Mouse (Mus musculus) frontal cortex, postnatal 10 days (tissue): ENCODE data around the gene Glrx3.
A peak's percentile ranks its signal among the peaks of the same experiment; 100 is the strongest.
"Not testable (repeated sequence)": the region's sequence is repeated elsewhere in the genome, so short reads cannot be mapped to it uniquely, and the experiment has no call there.

Source experiments
- DNase-seq, 2 experiments: peaks; one replicate each; pipeline ENCODE4 v3.0.0; 2022; ENCODE audit warnings: low spot score in 2 of 2, mixed read lengths in 1 of 2

Glrx3 gene

GRCm38 (mm10) chr7:137437440-137438178, at the start of gene Glrx3:
Glrx3 (plus strand) TSS chr7:137437614.
- peak; percentile 89 to 92 for DNase-seq

- DNase-seq: no peak
Measured at GRCm38 (mm10) chr7:137387863-137388262, 49.6 kb upstream of the Glrx3 start.

- no peak for DNase-seq
Measured at GRCm38 (mm10) chr7:137395421-137395820, 42.0 kb upstream of the Glrx3 start.

GRCm38 (mm10) chr7:137397361-137397910, 40.0 kb upstream of the Glrx3 start:
- DNase-seq: no peak

DNA sequence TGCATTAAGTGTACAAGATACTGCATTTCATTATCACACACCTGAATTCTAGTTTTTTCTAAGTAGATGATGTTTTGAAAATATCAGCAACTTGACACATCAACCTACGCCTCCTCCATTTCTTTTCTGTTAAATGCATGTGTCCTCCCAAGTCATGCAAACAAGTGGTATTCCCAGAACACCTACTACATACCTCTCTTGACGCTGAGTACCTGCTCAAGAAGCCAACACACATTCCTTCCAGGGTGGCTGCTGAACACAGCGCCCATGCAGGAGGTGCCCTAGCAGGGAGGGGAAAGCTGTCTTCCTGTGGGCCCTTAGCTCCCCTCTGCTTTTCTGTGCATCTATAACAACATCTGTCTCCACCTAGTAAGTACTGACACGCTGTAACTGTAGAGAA, 38.4 kb upstream of the Glrx3 start:
- no peak for DNase-seq

- no peak for DNase-seq
Measured at GRCm38 (mm10) chr7:137404146-137404545, 33.3 kb upstream of the Glrx3 start.

DNA sequence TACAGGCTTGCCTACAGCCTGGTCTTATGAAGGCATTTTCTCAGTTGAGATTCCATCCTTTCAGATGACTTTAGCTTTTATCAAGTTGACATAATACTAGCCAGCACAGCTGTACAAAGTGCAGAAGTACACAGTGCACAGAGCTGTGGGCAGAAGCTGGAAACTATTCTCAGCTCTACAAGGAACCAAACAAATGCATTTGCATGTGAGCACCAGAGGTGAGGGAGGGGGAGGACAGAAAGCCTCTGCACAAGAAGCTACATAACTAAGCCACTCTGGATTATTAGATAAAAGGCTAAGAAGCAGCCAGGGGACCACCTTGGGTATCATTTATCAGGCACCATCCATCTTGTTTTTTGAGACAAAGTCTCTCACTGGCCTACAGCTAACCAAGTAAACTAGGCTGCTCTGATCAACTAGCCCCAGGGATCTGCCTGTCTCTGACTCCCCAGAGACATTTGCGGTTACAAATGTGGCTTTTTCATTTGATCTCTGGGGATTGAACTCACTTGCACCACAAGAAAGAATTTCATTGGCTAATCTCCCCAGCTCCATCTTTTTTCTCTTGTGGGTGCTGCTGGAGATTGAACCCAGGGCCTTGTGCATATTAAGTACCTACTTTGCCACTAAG, 29.9 kb upstream of the Glrx3 start:
- no peak for DNase-seq

DNA sequence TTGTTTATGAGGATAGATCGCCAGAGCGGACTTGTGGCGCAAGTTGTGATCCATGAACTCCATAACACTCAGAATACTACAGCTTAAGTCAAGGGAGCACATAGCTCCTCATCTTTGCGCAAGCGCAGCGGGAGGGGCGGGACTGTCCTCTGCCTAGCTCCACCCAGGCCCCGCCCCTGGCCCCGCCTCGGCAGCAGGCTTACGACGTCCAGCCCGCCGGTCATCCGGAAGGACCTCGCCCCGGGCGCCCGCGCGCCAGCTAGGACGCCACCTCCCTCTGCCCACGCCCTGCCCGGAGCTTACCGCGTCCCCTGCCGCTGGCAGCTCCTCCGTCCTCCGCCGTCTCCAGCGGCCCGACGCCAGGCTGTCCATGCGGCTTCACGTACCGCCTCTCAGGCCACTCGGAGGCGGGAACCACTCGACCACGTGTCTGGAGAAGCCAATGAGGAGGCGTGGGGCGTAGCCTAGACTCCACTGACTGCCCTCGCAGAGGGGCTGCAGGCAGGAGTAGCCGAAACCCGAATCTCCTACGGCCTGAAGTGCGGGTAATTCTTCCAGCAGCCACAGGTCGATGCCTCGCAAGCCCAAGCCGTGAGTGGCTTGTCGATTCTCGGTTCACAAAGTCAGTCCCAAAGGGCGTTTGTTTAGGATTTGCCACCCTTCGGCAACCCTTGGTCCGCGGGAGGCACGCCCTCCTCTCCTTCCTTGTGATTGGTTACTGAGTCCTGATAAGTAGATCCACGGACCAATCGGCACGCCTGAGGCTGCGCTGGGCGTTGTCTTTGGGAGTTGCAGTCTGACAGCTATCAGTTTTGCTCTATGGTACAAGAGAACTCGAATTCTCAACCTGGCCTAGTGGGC, 26.8 kb upstream of the Glrx3 start, which contains the start of gene 9430038I01Rik:
TSS of gene 9430038I01Rik (minus strand) at position 426 of the 861 bp plus-strand sequence.
- DNase-seq: peak; percentile 93

DNA sequence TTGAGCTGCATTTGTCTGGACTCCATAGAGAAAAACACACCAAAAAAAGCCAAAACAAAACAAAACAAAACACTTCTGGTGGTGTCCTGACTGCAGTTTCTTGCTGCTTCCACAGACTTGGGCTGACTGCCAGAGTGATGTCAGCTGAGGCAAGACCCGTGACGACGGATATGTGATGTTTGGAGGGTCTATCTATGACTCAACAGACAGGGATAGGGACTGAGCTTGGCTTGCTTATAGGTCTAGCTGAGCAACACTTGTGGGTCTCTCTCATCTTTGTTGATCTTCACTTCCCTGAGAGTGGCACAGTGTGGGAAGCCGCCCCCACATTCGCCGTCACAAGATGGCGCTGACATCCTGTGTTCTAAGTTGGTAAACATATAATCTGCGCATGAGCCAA, 22.7 kb upstream of the Glrx3 start:
- DNase-seq: no peak

- no peak for DNase-seq
Measured at GRCm38 (mm10) chr7:137420550-137420949, 16.9 kb upstream of the Glrx3 start.

DNA sequence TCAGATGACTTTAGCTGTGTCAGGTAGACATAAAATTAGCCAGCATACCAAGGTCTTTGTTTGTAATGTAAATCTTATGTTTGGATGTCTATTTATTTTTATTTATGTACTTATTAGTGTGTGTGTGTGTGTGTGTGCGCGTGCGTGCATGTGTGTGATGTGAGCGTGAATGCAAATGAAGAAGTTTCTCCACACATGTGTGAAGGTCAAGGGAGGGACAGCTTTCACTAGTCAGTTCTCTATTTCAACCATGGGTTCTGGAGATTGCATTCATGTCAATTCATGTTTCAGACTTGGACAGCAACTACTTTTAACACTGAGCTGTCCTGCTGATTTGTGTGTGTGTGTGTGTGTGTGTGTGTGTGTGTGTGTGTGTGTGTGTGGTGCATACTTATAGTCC, 16.2 kb upstream of the Glrx3 start:
- DNase-seq: no peak

DNA sequence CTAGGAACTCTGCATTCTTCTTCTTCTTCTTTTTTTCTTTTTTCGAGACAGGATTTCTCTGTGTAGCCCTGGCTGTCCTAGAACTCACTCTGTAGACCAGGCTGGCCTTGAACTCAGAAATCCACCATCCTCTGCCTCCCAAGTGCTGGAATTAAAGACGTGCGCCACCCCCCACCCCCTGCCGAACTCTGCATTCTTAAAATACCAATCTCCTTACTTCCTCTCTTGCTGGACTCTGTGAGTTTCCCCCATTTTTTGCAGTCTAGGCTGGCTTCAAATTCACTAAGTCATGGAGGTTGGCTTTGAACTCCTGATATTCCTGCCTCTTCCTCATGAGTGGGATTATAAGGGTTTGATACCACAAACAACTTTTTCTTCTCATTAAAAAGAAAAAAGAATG, 10.7 kb upstream of the Glrx3 start:
- DNase-seq: no peak

DNA sequence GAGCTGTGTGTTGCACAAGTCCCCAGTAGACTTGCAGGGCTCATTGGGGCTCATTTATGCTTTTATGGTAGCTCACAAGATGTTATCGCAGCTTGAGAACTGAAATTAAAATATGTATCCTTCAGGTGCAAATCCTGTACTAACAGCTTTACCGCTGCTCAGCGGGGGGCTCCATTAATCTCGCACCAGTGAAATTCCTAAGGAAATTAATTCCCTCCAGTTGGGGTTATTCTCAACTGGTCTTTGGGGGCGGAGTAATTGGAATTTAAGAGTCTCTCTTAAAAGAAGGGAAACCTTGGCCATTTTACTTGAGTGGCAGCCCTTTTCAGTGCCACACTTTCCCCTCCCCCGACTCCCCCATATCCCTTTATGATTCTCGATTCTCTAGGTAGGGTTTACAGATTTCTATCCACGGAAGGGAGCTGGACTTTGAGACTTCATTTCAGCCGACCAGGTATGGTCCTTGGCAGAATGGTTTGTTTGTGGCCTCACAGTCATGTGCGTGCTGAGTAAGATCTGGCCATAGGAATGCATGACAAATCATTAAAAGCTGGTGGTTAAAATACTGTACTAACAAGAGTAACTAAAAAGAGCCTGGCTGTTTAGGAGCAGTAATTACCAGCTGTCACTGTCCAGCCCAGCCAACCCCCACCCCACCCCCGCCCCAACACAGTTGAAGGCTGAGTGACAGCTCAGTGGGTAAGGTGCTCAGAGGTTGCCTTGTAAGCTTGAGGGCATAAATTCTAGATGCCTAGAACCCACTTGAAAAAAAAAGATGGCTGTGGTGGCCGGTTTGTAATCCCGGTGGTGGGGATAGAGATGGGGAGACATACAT, 5.4 kb upstream of the Glrx3 start:
- DNase-seq: no peak

DNA sequence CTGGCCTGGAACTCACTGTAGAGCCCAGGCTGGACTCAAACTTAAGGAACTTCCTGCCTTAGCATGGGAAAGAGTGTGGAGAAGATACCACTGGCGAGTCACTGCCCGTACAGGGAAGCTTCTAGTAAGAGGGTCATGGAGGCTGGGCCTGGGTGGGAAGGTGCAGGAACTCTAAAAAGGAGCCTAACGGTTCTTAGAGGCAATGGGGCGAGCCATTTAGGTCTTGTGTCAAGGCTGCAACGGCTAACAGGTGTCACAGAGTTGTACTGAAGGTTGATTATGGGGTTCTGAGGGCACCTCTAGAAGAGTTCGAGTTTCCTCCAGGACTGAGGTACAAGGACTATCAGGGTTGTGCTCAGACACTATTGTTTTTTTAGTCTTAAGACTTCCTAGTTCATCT, 513 bp upstream of the Glrx3 start:
- DNase-seq: no peak

GRCm38 (mm10) chr7:137438179-137438550, 751 bp downstream of the Glrx3 start:
- DNase-seq: peak in 1 of 2 experiments; percentile 21

DNA sequence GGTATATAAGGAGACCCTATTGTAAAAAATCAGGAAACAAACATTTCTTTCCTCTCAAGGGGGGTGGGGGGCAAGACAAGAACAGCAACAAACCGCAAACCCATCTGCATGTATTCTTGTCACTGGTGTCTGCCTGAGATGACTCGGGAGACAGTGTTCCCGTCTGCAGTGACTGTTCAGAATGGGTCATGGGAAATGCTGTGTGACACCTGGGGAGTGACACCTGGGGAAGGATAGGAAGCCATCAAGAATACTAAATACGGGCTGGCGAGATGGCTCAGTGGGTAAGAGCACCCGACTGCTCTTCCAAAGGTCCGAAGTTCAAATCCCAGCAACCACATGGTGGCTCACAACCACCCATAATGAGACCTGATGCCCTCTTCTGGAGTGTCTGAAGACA, 1.5 kb downstream of the Glrx3 start:
- DNase-seq: not testable (repeated sequence)

DNA sequence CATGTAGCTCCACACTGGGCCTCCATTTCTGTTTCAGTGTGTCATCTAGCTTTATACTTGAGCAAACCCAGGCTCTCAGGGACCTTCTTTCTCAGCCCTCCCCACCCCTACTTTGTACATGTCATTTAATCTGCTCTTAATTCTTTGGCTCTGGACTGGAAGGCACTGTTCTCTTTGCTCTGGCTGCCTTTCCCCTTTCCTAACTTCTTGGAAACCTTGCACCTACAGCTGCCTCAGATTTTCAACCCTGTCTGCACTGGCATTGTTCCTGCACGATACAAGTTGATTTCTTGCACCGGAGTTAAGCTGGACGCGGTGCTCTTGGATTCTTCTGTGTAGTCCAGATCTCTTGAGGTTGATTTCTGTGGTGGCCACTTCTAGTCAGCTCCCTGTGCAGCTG, 5.5 kb downstream of the Glrx3 start:
- DNase-seq: no peak

- no peak for DNase-seq
Measured at GRCm38 (mm10) chr7:137445321-137445720, 7.9 kb downstream of the Glrx3 start.

- DNase-seq: no peak
Measured at GRCm38 (mm10) chr7:137461396-137461795, 24.0 kb downstream of the Glrx3 start.

GRCm38 (mm10) chr7:137468174-137468573, 30.8 kb downstream of the Glrx3 start:
- peak in 1 of 2 experiments; percentile 50 for DNase-seq

DNA sequence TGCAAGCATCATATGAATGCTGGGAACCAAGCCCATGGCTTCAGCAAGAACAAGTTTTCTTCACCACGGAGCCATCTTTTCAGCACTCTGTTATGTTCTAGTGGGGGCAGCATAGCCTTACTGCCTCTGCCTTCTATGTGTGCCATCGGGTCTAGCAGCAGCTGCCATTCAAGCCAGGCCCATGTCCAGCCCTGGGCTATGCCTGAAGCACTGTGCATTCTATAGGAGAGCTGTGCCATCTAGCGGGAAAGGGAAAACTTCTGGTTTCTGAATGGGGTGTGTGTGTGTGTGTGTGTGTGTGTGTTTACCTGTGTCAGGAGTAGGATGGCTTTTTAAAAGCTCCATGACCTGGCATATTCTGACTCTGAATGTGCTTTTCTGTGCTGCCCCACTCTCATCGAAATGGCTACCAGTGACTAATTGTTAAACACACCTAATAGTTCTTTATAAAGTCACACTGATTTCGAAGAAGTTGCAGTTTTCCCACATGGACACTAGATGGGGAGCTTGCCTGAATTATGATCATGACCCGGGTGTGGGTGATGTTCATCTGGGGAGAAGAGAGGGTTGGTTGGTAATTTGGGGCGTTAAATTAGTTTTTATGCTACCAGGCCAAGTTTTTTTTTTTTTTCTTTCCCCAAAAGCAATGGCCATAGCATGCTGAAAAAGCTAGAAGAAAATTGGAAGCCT, 34.2 kb downstream of the Glrx3 start:
- no peak for DNase-seq
